Mouse (Mus musculus): Measurements from ENCODE around the gene Calhm2. TPM values are rescaled to one million over a fixed set of nuclear protein-coding genes. Genes with fewer than 3 reads are reported as not detected.

The Calhm2 gene
- polyA plus RNA-seq, 1 experiment from 2014 or later, result 1.9 TPM

Other genes starting within 250 kb of the Calhm2 start
- gene Ina, start 123.6 kb downstream of the Calhm2 start, polyA plus RNA-seq (2016; fragmentation: Nextera tagmentation; extraction: Ambion mirVana), result 75.7 and 248 TPM in 2 replicates
- gene Nt5c2, start 123.1 kb downstream of the Calhm2 start, polyA plus RNA-seq (2016; fragmentation: Nextera tagmentation; extraction: Ambion mirVana), result 65.1 and 69.6 TPM in 2 replicates
- gene Pcgf6, start 87.4 kb downstream of the Calhm2 start, polyA plus RNA-seq (2016; fragmentation: Nextera tagmentation; extraction: Ambion mirVana), result 28.0 and 35.8 TPM in 2 replicates
- gene Taf5, start 70.5 kb downstream of the Calhm2 start, polyA plus RNA-seq (2016; fragmentation: Nextera tagmentation; extraction: Ambion mirVana), result 6.7 and 7.0 TPM in 2 replicates
- 1,105 and 1,298 TPM in 2 replicates for gene Usmg5, start 47.6 kb downstream of the Calhm2 start, polyA plus RNA-seq (2016; fragmentation: Nextera tagmentation; extraction: Ambion mirVana)
- gene Pdcd11, start 47.5 kb downstream of the Calhm2 start, polyA plus RNA-seq (2016; fragmentation: Nextera tagmentation; extraction: Ambion mirVana), result 8.7 and 13.5 TPM in 2 replicates
- gene Calhm1, start 6.0 kb upstream of the Calhm2 start, polyA plus RNA-seq (2016; fragmentation: Nextera tagmentation; extraction: Ambion mirVana), result not detected in 2 replicates
- not detected in 2 replicates for gene Calhm3, start 19.5 kb upstream of the Calhm2 start, polyA plus RNA-seq (2016; fragmentation: Nextera tagmentation; extraction: Ambion mirVana)
- gene Neurl1a, start 40.5 kb upstream of the Calhm2 start, polyA plus RNA-seq (2016; fragmentation: Nextera tagmentation; extraction: Ambion mirVana), result 5.7 and 5.9 TPM in 2 replicates

All from hindbrain, embryonic 10.5 days (tissue).